Mouse (Mus musculus) adrenal gland, postnatal 25 days (tissue): ENCODE results near the gene Mfn2. TPM values are rescaled to one million over a fixed set of nuclear protein-coding genes. Genes with fewer than 3 reads are reported as not detected.
"Not testable (repeated sequence)": the region's sequence is repeated elsewhere in the genome, so short reads cannot be mapped to it uniquely, and the experiment has no call there.

Experiments
- DNase-seq: peaks from one replicate; pipeline ENCODE4 v3.0.0; 2021; ENCODE audit warnings: mixed read lengths
- total RNA-seq: library from RNA; stranded (reverse); gene quantifications from 2 replicates; pipeline ENCODE4 v1.2.3, GENCODE M21; 2021

Mfn2 gene
- total RNA-seq, 1 experiment from 2014 or later = 217 TPM

GRCm38 (mm10) chr4:147868450-147869031 lies 36.0 kb downstream of the Mfn2 start, which contains the start of the genes Miip and Fv1:
Gene Miip, minus strand, starts transcription at chr4:147868816.
Gene Fv1, plus strand, starts transcription at chr4:147868979.
- DNase-seq = peak; percentile 92

- no peak for DNase-seq
These were observed 36.7 kb downstream of the Mfn2 start for GRCm38 (mm10) chr4:147867563-147868449.

- not testable (repeated sequence) for DNase-seq
These were observed 37.7 kb downstream of the Mfn2 start for GRCm38 (mm10) chr4:147866793-147867192.

- DNase-seq = no peak
These were observed 38.4 kb downstream of the Mfn2 start for GRCm38 (mm10) chr4:147866056-147866455.

GRCm38 (mm10) chr4:147865651-147866050 lies 38.9 kb downstream of the Mfn2 start:
- no peak for DNase-seq

GRCm38 (mm10) chr4:147862051-147862450 lies 42.5 kb downstream of the Mfn2 start:
- DNase-seq = no peak

GRCm38 (mm10) chr4:147850776-147851175 lies 53.7 kb downstream of the Mfn2 start:
- no peak for DNase-seq

- DNase-seq = no peak
These were observed 55.9 kb downstream of the Mfn2 start for GRCm38 (mm10) chr4:147848584-147848991.

- peak; percentile 45 for DNase-seq
These were observed 56.6 kb downstream of the Mfn2 start, which contains the start of gene Zfp933 for GRCm38 (mm10) chr4:147847614-147848583. Gene Zfp933, minus strand, starts transcription at chr4:147848366.

- DNase-seq = no peak
These were observed 61.6 kb downstream of the Mfn2 start for GRCm38 (mm10) chr4:147842871-147843270.

- DNase-seq = not testable (repeated sequence)
These were observed 65.2 kb downstream of the Mfn2 start for GRCm38 (mm10) chr4:147839282-147839681.

- no peak for DNase-seq
These were observed 80.1 kb downstream of the Mfn2 start for GRCm38 (mm10) chr4:147824389-147824788.

Other genes starting within 250 kb of the Mfn2 start
- 0.46 TPM in 1 of 2 replicates, not detected in the other for gene Zfp534, start 202.2 kb downstream of the Mfn2 start, total RNA-seq
- gene Zfp984, start 94.9 kb downstream of the Mfn2 start, total RNA-seq = 7.2 TPM in 2 replicates
- 36.5 and 37.1 TPM in 2 replicates for gene Zfp933, start 56.3 kb downstream of the Mfn2 start, total RNA-seq
- gene Miip, start 35.9 kb downstream of the Mfn2 start, total RNA-seq = 31.9 and 37.7 TPM in 2 replicates
- 12.2 and 16.6 TPM in 2 replicates for gene Fv1, start 35.7 kb downstream of the Mfn2 start, total RNA-seq
- gene Plod1, start 32.1 kb upstream of the Mfn2 start, total RNA-seq = 41.0 and 43.3 TPM in 2 replicates
- 44.6 and 50.5 TPM in 2 replicates for gene 2510039O18Rik, start 36.2 kb upstream of the Mfn2 start, total RNA-seq
- not detected in 2 replicates for gene Nppb, start 81.1 kb upstream of the Mfn2 start, total RNA-seq
- gene Nppa, start 96.0 kb upstream of the Mfn2 start, total RNA-seq = not detected in 2 replicates
- 11.1 and 12.7 TPM in 2 replicates for gene Clcn6, start 134.1 kb upstream of the Mfn2 start, total RNA-seq
- gene Mthfr, start 134.4 kb upstream of the Mfn2 start, total RNA-seq = 32.1 and 33.6 TPM in 2 replicates
- 75.0 and 117 TPM in 2 replicates for gene Agtrap, start 183.3 kb upstream of the Mfn2 start, total RNA-seq
- 16.2 and 20.3 TPM in 2 replicates for gene Mad2l2, start 225.7 kb upstream of the Mfn2 start, total RNA-seq
- gene Draxin, start 226.0 kb upstream of the Mfn2 start, total RNA-seq = 0.15 and 0.24 TPM in 2 replicates
- 45.2 and 55.3 TPM in 2 replicates for gene Fbxo6, start 247.4 kb upstream of the Mfn2 start, total RNA-seq